Mouse (Mus musculus): ENCODE results near the gene Ift22. TPM values are rescaled to one million over a fixed set of nuclear protein-coding genes. Genes with fewer than 3 reads are reported as not detected.

The Ift22 gene
- total RNA-seq, 2 experiments from 2014 or later: 81.0 to 87.2 TPM

GRCm38 (mm10) chr5:136882055-136882787, 25.7 kb upstream of the Ift22 start:
- H3K4me3 ChIP-seq: peak overlapping the region; percentile 45; the same call in 1 of the 2 replicates
- no peak for DNase-seq (ENCODE audit: low spot score in 2 of 2)
- no peak for TF ChIP-seq CTCF (conservative IDR thresholded peaks at IDR 0.05)
- H3K27ac ChIP-seq: peak overlapping the region; percentile 10; the same call in 1 of the 2 replicates

GRCm38 (mm10) chr5:136882788-136883439, 25.0 kb upstream of the Ift22 start, which contains the start of gene Col26a1:
TSS of gene Col26a1 (minus strand) at chr5:136883209.
- Histone ChIP-seq H3K4me3 (peak within 1 kb of the TSS; percentile 45; the same call in 1 of the 2 replicates), H3K27ac (peak within 1 kb of the TSS; percentile 10; the same call in 1 of the 2 replicates)
- no peak for TF ChIP-seq CTCF (conservative IDR thresholded peaks at IDR 0.05)
- no peak for DNase-seq (ENCODE audit: low spot score in 2 of 2)

DNA sequence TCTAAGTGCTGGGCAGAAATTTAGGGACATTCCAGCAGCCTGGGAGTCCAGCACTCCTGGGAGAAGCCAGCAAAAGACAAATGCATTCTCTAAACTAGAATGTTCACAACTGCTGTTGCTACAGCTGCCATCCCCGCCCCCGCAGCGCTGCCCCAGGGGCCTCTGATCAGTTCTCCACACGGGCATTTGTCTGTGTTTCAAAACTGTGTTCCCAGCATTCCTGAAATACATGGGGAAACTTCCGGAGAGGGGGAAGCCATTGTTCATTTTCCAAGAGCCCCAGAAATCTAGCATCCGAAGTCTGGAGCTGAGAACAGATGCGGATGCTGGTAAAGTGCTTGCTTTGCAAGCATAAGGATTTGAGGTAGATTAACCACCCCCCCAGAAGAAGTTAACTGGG, 21.0 kb upstream of the Ift22 start:
- H3K27ac ChIP-seq: no peak overlapping the region
- H3K4me3 ChIP-seq: no peak overlapping the region
- DNase-seq (ENCODE audit: low spot score in 2 of 2): no peak
- no peak for TF ChIP-seq CTCF (conservative IDR thresholded peaks at IDR 0.05)

DNA sequence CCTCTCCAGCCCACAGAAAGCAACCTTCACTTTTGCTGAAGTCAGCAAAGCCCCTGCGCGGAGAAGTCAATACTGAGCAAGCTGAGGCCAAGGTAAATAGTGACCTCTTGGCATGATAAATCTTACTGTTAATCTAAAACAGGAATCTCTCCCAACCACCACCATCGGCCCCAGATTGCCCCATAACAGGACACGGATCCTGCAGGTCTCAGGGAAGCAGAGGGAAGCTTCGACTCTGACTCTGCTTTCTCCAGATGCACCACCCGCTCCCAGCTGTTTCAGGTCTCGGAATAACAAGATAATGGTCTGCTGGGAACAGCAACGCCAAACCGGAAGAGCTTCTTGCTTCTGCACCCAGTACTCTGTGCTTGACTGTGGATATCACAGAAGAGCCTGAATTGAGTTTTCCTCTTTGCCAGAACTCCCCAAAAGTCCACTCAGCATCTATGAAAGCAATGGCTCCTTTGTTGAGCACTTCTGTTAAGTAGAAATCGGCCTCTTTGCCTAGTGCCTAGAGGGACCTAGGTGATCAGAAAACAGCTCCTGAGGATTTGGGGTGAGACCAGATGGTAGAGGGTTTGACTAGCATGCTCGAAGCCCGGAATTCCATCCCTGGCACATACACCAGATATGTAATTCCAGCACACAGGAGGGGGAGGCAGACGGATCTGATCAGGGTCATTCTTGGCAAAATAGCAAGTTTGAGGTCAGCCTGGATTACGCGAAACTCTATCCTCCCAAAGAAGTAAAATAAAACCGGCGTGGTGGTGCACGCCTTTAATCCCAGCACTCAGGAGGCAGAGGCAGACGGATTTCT, 19.2 kb upstream of the Ift22 start:
- no peak for DNase-seq (ENCODE audit: low spot score in 2 of 2)
- H3K27ac ChIP-seq: no peak overlapping the region
- TF ChIP-seq CTCF (conservative IDR thresholded peaks at IDR 0.05): no peak
- no peak overlapping the region for H3K4me3 ChIP-seq

DNA sequence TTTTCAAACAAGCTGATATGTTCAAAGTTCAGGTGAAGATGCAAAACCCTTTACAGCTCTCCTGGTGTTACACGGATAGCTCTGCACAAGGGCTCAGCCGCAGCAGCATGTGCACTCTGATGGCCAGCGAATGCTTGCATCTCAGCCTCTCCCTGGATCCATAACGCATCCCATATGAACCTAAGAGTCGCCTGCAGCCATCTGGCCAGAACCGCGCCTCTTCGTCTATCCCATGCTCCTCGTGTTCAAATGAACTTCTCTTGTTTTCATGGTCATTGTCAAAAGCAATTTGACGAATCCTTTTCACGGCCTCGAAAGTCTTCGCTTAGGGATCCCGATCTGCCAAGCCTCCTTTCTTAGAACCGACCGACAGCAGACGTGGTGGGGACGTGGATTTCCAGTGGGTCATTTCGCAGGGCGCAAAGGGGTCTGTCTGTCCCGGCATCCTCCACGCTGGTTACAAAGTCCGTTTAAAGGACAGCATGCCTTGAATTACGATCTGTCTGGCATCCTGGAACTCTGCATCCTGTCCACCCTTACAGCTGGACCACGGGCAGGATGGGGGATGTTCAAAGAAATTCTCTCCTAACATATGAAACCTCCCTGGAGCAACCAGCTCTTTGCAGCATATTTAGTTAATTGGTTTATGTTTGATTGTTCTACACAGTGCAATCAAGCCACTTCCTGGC, 13.0 kb upstream of the Ift22 start:
- DNase-seq (ENCODE audit: low spot score in 2 of 2): no peak
- H3K4me3 ChIP-seq: no peak overlapping the region
- no peak overlapping the region for H3K27ac ChIP-seq
- TF ChIP-seq CTCF (conservative IDR thresholded peaks at IDR 0.05): no peak

GRCm38 (mm10) chr5:136895529-136895963, 12.4 kb upstream of the Ift22 start:
- Histone ChIP-seq H3K27ac (no peak overlapping the region), H3K4me3 (no peak overlapping the region)
- DNase-seq (ENCODE audit: low spot score in 2 of 2): no peak
- TF ChIP-seq CTCF (conservative IDR thresholded peaks at IDR 0.05): peak; percentile 47

DNA sequence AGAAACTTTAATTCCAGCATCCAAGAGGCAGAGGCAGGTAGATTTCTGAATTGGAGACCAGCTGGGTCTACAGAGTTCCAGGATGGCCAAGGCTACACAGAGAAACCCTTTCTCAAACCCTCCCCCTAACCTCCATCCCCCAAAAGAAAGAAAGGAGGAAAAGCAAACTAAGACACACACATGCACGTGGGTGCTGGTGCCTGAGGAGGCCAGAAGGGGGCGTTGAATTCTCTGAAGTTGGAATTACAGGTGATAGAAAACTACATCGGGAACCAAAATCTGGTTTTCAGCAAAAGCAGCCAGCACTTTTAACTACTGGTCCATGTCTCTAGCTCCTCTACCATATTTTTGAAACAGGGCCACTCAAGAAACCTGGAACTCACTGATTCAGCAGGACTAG, 3.3 kb upstream of the Ift22 start:
- DNase-seq (ENCODE audit: low spot score in 2 of 2): no peak
- H3K27ac ChIP-seq: no peak overlapping the region
- H3K4me3 ChIP-seq: no peak overlapping the region

DNA sequence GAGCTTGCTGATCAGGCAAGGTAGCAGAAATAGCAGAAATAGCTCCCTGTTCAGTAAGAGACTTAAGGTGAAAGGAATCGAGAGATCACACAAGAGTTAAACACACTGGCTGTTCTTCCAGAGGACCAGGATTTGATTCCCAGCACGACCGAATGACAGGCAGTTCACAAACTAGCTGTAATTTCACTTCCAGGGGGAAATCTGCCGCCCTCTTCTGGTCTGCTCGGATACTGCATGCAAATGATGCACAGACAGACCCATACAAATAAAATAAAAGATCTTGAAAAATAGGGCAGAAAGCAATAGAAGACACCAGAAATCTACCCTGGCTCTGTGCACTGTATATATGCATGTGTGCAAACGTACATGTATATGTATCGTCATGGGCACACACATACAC, 2.3 kb upstream of the Ift22 start:
- no peak for DNase-seq (ENCODE audit: low spot score in 2 of 2)
- H3K4me3 ChIP-seq: no peak overlapping the region
- peak; percentile 70 for TF ChIP-seq CTCF (conservative IDR thresholded peaks at IDR 0.05)
- H3K27ac ChIP-seq: no peak overlapping the region

More for the DNA sequence above, 3.3 kb upstream of the Ift22 start:
- no peak for TF ChIP-seq CTCF (conservative IDR thresholded peaks at IDR 0.05)

- no peak for TF ChIP-seq CTCF (conservative IDR thresholded peaks at IDR 0.05)
- DNase-seq (ENCODE audit: low spot score in 2 of 2): no peak
- peak overlapping the region; percentile 88 for H3K27ac ChIP-seq
- peak overlapping the region; percentile 84 for H3K4me3 ChIP-seq
Measured at GRCm38 (mm10) chr5:136907587-136907986, 363 bp upstream of the Ift22 start.

- no peak overlapping the region for H3K4me3 ChIP-seq
- no peak for TF ChIP-seq CTCF (conservative IDR thresholded peaks at IDR 0.05)
- no peak for DNase-seq (ENCODE audit: low spot score in 2 of 2)
- no peak overlapping the region for H3K27ac ChIP-seq
Measured at GRCm38 (mm10) chr5:136914183-136914582, 6.2 kb downstream of the Ift22 start.

- no peak for TF ChIP-seq CTCF (conservative IDR thresholded peaks at IDR 0.05)
- DNase-seq (ENCODE audit: low spot score in 2 of 2): no peak
- H3K27ac ChIP-seq: no peak overlapping the region
- H3K4me3 ChIP-seq: no peak overlapping the region
Measured at GRCm38 (mm10) chr5:136917613-136918242, 9.8 kb downstream of the Ift22 start.
